Mouse (Mus musculus) layer of hippocampus, adult 9-11 months (tissue): ENCODE results near the gene Gpr18.

ENCODE experiments used
- DNase-seq: peaks from one replicate; pipeline ENCODE4 v3.0.0; 2022

The Gpr18 gene

GRCm38 (mm10) chr14:121915621-121916020 lies at the start of gene Gpr18:
Gene Gpr18, minus strand, starts transcription at chr14:121915781.
- no peak for DNase-seq

GRCm38 (mm10) chr14:121964990-121965389 lies 49.4 kb upstream of the Gpr18 start, which contains the start of gene Gpr183:
Gene Gpr183, minus strand, starts transcription at chr14:121965195.
- DNase-seq, result no peak

GRCm38 (mm10) chr14:121963942-121964335 lies 48.4 kb upstream of the Gpr18 start:
- no peak for DNase-seq

- no peak for DNase-seq
These were observed 47.8 kb upstream of the Gpr18 start for GRCm38 (mm10) chr14:121963251-121963941.

GRCm38 (mm10) chr14:121962128-121962890 lies 46.7 kb upstream of the Gpr18 start:
- no peak for DNase-seq

GRCm38 (mm10) chr14:121961496-121962127 lies 46.0 kb upstream of the Gpr18 start:
- no peak for DNase-seq

- no peak for DNase-seq
These were observed 45.4 kb upstream of the Gpr18 start for GRCm38 (mm10) chr14:121960997-121961396.

GRCm38 (mm10) chr14:121960531-121960930 lies 45.0 kb upstream of the Gpr18 start:
- DNase-seq, result no peak

- no peak for DNase-seq
These were observed 44.5 kb upstream of the Gpr18 start for GRCm38 (mm10) chr14:121960031-121960430.

GRCm38 (mm10) chr14:121959538-121959980 lies 44.0 kb upstream of the Gpr18 start:
- DNase-seq, result no peak

GRCm38 (mm10) chr14:121958751-121959537 lies 43.4 kb upstream of the Gpr18 start:
- no peak for DNase-seq

GRCm38 (mm10) chr14:121958041-121958750 lies 42.6 kb upstream of the Gpr18 start:
- DNase-seq, result no peak

- DNase-seq, result no peak
These were observed 41.7 kb upstream of the Gpr18 start for GRCm38 (mm10) chr14:121957176-121957871.

- no peak for DNase-seq
These were observed 40.7 kb upstream of the Gpr18 start for GRCm38 (mm10) chr14:121956291-121956690.

- no peak for DNase-seq
These were observed 39.7 kb upstream of the Gpr18 start for GRCm38 (mm10) chr14:121955176-121955795.

- no peak for DNase-seq
These were observed 39.0 kb upstream of the Gpr18 start for GRCm38 (mm10) chr14:121954608-121955007.

GRCm38 (mm10) chr14:121954129-121954528 lies 38.5 kb upstream of the Gpr18 start:
- no peak for DNase-seq

GRCm38 (mm10) chr14:121952046-121952400 lies 36.4 kb upstream of the Gpr18 start:
- no peak for DNase-seq

- no peak for DNase-seq
These were observed 35.9 kb upstream of the Gpr18 start for GRCm38 (mm10) chr14:121951399-121952045.

- DNase-seq, result no peak
These were observed 34.3 kb upstream of the Gpr18 start for GRCm38 (mm10) chr14:121949897-121950296.

GRCm38 (mm10) chr14:121949436-121949835 lies 33.9 kb upstream of the Gpr18 start:
- no peak for DNase-seq
